Mouse (Mus musculus) embryonic facial prominence, embryonic 11.5 days (tissue): Measurements from ENCODE around the gene Mtm1. TPM values are rescaled to one million over a fixed set of nuclear protein-coding genes. Genes with fewer than 3 reads are reported as not detected.
A peak's percentile ranks its signal among the peaks of the same experiment; 100 is the strongest.

ENCODE experiments used
- ATAC-seq: fragments of 200-750 bp; cut with Nextera tagmentation; replicated peaks from 2 replicates; pipeline ENCODE4 v1.8.0; 2017; ENCODE audit warnings: low read depth; ENCODE audit not compliant: insufficient number of reproducible peaks, low FRiP score, low TSS enrichment
- DNase-seq: peaks from one replicate; pipeline ENCODE4 v3.0.0-alpha.2; 2015; ENCODE audit warnings: low spot score
- H3K27ac ChIP-seq: fragments of 300-500 bp; sonication (generic); replicated peaks from 2 replicates; pipeline ENCODE4 v1.5.1; 2014; ENCODE audit warnings: mild to moderate bottlenecking, low read depth, low read length, control low read depth
- H3K27me3 ChIP-seq: fragments of 300-500 bp; sonication (generic); 2 replicates; pipeline ENCODE4 v1.6.1; 2014; ENCODE audit warnings: mild to moderate bottlenecking, low read length, moderate library complexity, mixed read lengths; ENCODE audit not compliant: control insufficient read depth, insufficient read depth
- H3K36me3 ChIP-seq: fragments of 300-500 bp; sonication (generic); replicated peaks from 2 replicates; pipeline ENCODE4 v1.6.1; 2014; ENCODE audit warnings: low read depth, mild to moderate bottlenecking, low read length, moderate library complexity, mixed read lengths; ENCODE audit not compliant: control insufficient read depth, insufficient read depth
- H3K4me1 ChIP-seq: fragments of 300-500 bp; sonication (generic); 2 replicates; pipeline ENCODE4 v1.6.1; 2014; ENCODE audit warnings: low read length, mixed read lengths; ENCODE audit not compliant: control insufficient read depth, insufficient read depth
- H3K4me2 ChIP-seq: fragments of 300-500 bp; sonication (generic); 2 replicates; pipeline ENCODE4 v1.6.1; 2014; ENCODE audit warnings: low read depth, mild to moderate bottlenecking, control low read depth, low read length, moderate library complexity
- H3K4me3 ChIP-seq: fragments of 300-500 bp; sonication (generic); 2 replicates; pipeline ENCODE4 v1.5.1; 2014; ENCODE audit warnings: low read depth, low read length, control low read depth
- H3K9ac ChIP-seq: fragments of 300-500 bp; sonication (generic); replicated peaks from 2 replicates; pipeline ENCODE4 v1.6.1; 2014; ENCODE audit warnings: mild to moderate bottlenecking, control low read depth, low read length
- H3K9me3 ChIP-seq: fragments of 300-500 bp; sonication (generic); replicated peaks from 2 replicates; pipeline ENCODE4 v1.6.1; 2016; ENCODE audit warnings: mild to moderate bottlenecking, low read length, inconsistent platforms, mixed read lengths; ENCODE audit not compliant: control insufficient read depth
- WGBS: fragments of 180-500 bp; shearing (Covaris S2); extraction: QIAGEN DNeasy Blood & Tissue Kit; methylation state at CpG from one replicate; pipeline ENCODE4 v1.1.7; 2014; 5-methylcytosine and 5-hydroxymethylcytosine counted together
- polyA plus RNA-seq: library from polyadenylated mRNA; unstranded; fragments of >200 nt; fragmentation: Nextera tagmentation; extraction: Ambion mirVana; gene quantifications from 2 replicates; pipeline ENCODE4 v1.2.1, GENCODE M21; 2014

Mtm1 gene
- polyA plus RNA-seq, 1 experiment from 2014 or later = 3.5 TPM

- ATAC-seq (no peak), DNase-seq (no peak)
- H3K4me1 ChIP-seq = no peaks in the 10 kb centered on the region
- H3K4me2 ChIP-seq = no peak overlapping the region
- WGBS = 76% methylated on average over 5 of the region's 5 CpGs
- H3K9me3 ChIP-seq = no peaks in the 10 kb centered on the region
- H3K27ac ChIP-seq = no peak overlapping the region
- H3K36me3 ChIP-seq = no peaks in the 10 kb centered on the region
- H3K4me3 ChIP-seq = peak overlapping the region; percentile 46
- H3K27me3 ChIP-seq = no peaks in the 10 kb centered on the region
- no peak overlapping the region for H3K9ac ChIP-seq
Measured at GRCm38 (mm10) chrX:71364062-71364461, 153.5 kb downstream of the Mtm1 start.

GRCm38 (mm10) chrX:71364554-71364991 lies 154.0 kb downstream of the Mtm1 start, which contains the start of gene Mtmr1:
Gene Mtmr1 (plus strand): TSS chrX:71364760.
- H3K27me3 ChIP-seq = no peaks in the 10 kb centered on the region
- peak within 1 kb of the TSS; percentile 61 for H3K4me2 ChIP-seq
- H3K9me3 ChIP-seq = no peaks in the 10 kb centered on the region
- H3K9ac ChIP-seq = peak within 1 kb of the TSS; percentile 62
- WGBS = 15% methylated on average over 21 of the region's 47 CpGs
- no peaks in the 10 kb centered on the region for H3K4me1 ChIP-seq
- H3K4me3 ChIP-seq = peak within 1 kb of the TSS; percentile 46
- no peaks in the 10 kb centered on the region for H3K36me3 ChIP-seq
- H3K27ac ChIP-seq = no peak within 1 kb of the TSS
- DNase-seq (peak; percentile 70), ATAC-seq (peak; percentile 95)

GRCm38 (mm10) chrX:71365011-71365410 lies 154.4 kb downstream of the Mtm1 start:
- 17% methylated on average over 12 of the region's 20 CpGs for WGBS

More at GRCm38 (mm10) chrX:71365011-71365410, 154.4 kb downstream of the Mtm1 start:
- DNase-seq = peak; percentile 10
- Histone ChIP-seq H3K4me1 (no peaks in the 10 kb centered on the region), H3K27me3 (no peaks in the 10 kb centered on the region), H3K4me3 (peak overlapping the region; percentile 46), H3K36me3 (no peaks in the 10 kb centered on the region), H3K9ac (peak overlapping the region; percentile 62), H3K4me2 (peak overlapping the region; percentile 61), H3K27ac (no peak overlapping the region), H3K9me3 (no peaks in the 10 kb centered on the region)
- ATAC-seq = peak; percentile 75

Other genes with a start within 250 kb of the Mtm1 start
- gene Mamld1, start 160.5 kb upstream of the Mtm1 start, polyA plus RNA-seq = 2.7 and 3.3 TPM in 2 replicates
- 9.9 and 10.6 TPM in 2 replicates for gene Mtmr1, start 154.0 kb downstream of the Mtm1 start, polyA plus RNA-seq